Mouse (Mus musculus) kidney, adult 2 months (tissue): Measurements from ENCODE around the gene Apopt1. TPM values are rescaled to one million over a fixed set of nuclear protein-coding genes. Genes with fewer than 3 reads are reported as not detected.

Source experiments
- DNase-seq: peaks from one replicate; pipeline ENCODE4 v3.0.0; 2021
- H3K27ac ChIP-seq: fragments of 200-500 bp; 2 replicates; pipeline ENCODE4 v1.5.1; 2012; ENCODE audit warnings: low read depth, low read length, control low read depth, inconsistent platforms; ENCODE audit not compliant: insufficient read depth
- H3K27me3 ChIP-seq: fragments of 200-500 bp; replicated peaks from 2 replicates; pipeline ENCODE4 v1.6.1; 2012; ENCODE audit warnings: mild to moderate bottlenecking, moderate library complexity, low read length, inconsistent platforms; ENCODE audit not compliant: control insufficient read depth, insufficient read depth
- H3K36me3 ChIP-seq: fragments of 200-500 bp; 2 replicates; pipeline ENCODE4 v1.6.1; 2012; ENCODE audit warnings: mild to moderate bottlenecking, moderate library complexity, low read length, inconsistent platforms; ENCODE audit not compliant: control insufficient read depth, insufficient read depth
- H3K4me1 ChIP-seq: fragments of 200-500 bp; 2 replicates; pipeline ENCODE4 v1.6.1; 2011; ENCODE audit warnings: low read length; ENCODE audit not compliant: control insufficient read depth, insufficient read depth
- H3K4me3 ChIP-seq: fragments of 200-500 bp; 2 replicates; pipeline ENCODE4 v1.5.1; 2011; ENCODE audit warnings: mild to moderate bottlenecking, low read depth, low read length, control low read depth; ENCODE audit not compliant: insufficient read depth
- CTCF ChIP-seq: fragments of 200-500 bp; conservative IDR thresholded peaks from 2 replicates; pipeline ENCODE4 v1.5.1; 2011; ENCODE audit warnings: low read depth, mild to moderate bottlenecking, control low read depth, low read length, moderate library complexity, mixed read lengths; ENCODE audit not compliant: insufficient read depth, insufficient read length
- POLR2A ChIP-seq: fragments of 200-500 bp; IDR thresholded peaks from one replicate; pipeline ENCODE4 v1.6.1; 2011; ENCODE audit warnings: low read depth, low read length, control low read depth
- WGBS: fragments of 180-500 bp; shearing (Covaris S2); methylation state at CpG from one replicate; pipeline ENCODE4 v1.1.7; 2018; 5-methylcytosine and 5-hydroxymethylcytosine counted together
- polyA plus RNA-seq: library from polyadenylated mRNA; depleted of rRNA; stranded (reverse); fragments of >200 nt; gene quantifications from 2 replicates; pipeline ENCODE4 v1.2.3, GENCODE M21; 2012

Gene Apopt1
- polyA plus RNA-seq, 1 experiment: 68.4 TPM

- no peak for DNase-seq
- Histone ChIP-seq H3K4me1 (peaks cover 19% of the 10 kb centered on the region), H3K27ac (no peak overlapping the region), H3K4me3 (no peak overlapping the region), H3K36me3 (no peaks in the 10 kb centered on the region), H3K27me3 (no peaks in the 10 kb centered on the region)
- 93% methylated on average over 2 of the region's 2 CpGs for WGBS
- no peak for TF ChIP-seq CTCF
- TF ChIP-seq POLR2A: no peak
Measured at GRCm38 (mm10) chr12:111674850-111675486, 38.1 kb upstream of the Apopt1 start.

GRCm38 (mm10) chr12:111675797-111676580 is 37.1 kb upstream of the Apopt1 start:
- peaks cover 19% of the 10 kb centered on the region for H3K4me1 ChIP-seq
- DNase-seq: no peak
- no peak overlapping the region for H3K4me3 ChIP-seq
- no peaks in the 10 kb centered on the region for H3K27me3 ChIP-seq
- no peak for TF ChIP-seq CTCF
- no peak for TF ChIP-seq POLR2A
- 82% methylated on average over 6 of the region's 6 CpGs for WGBS
- H3K27ac ChIP-seq: no peak overlapping the region
- no peaks in the 10 kb centered on the region for H3K36me3 ChIP-seq

GRCm38 (mm10) chr12:111677421-111677820 is 35.6 kb upstream of the Apopt1 start:
- Histone ChIP-seq H3K27ac (peak overlapping the region; percentile 96), H3K4me1 (peaks cover 19% of the 10 kb centered on the region), H3K27me3 (no peaks in the 10 kb centered on the region), H3K36me3 (no peaks in the 10 kb centered on the region), H3K4me3 (peak overlapping the region; percentile 74)
- peak; percentile 62 for DNase-seq
- no peak for TF ChIP-seq POLR2A
- no peak for TF ChIP-seq CTCF
- 5% methylated on average over 5 of the region's 5 CpGs for WGBS

- H3K36me3 ChIP-seq: no peaks in the 10 kb centered on the region
- H3K4me1 ChIP-seq: peaks cover 14% of the 10 kb centered on the region
- peak; percentile 38 for TF ChIP-seq POLR2A
- no peak for TF ChIP-seq CTCF
- H3K4me3 ChIP-seq: peak within 1 kb of the TSS; percentile 74
- H3K27me3 ChIP-seq: no peaks in the 10 kb centered on the region
- under 1% methylated on average over 51 of the region's 51 CpGs for WGBS
- H3K27ac ChIP-seq: peak within 1 kb of the TSS; percentile 96
- peak; percentile 94 for DNase-seq
Measured at GRCm38 (mm10) chr12:111677882-111678669, 35.0 kb upstream of the Apopt1 start, which contains the start of gene Trmt61a. TSS of gene Trmt61a (plus strand) at chr12:111678105.

GRCm38 (mm10) chr12:111678670-111678933 is 34.5 kb upstream of the Apopt1 start:
- Histone ChIP-seq H3K4me3 (peak overlapping the region; percentile 74), H3K4me1 (peaks cover 14% of the 10 kb centered on the region), H3K27me3 (no peaks in the 10 kb centered on the region), H3K36me3 (no peaks in the 10 kb centered on the region), H3K27ac (no peak overlapping the region)
- no peak for TF ChIP-seq POLR2A
- no peak for TF ChIP-seq CTCF
- DNase-seq: no peak
- WGBS: 5% methylated on average over 13 of the region's 13 CpGs

- Histone ChIP-seq H3K27me3 (no peaks in the 10 kb centered on the region), H3K4me3 (no peak overlapping the region), H3K27ac (no peak overlapping the region), H3K4me1 (peaks cover 14% of the 10 kb centered on the region), H3K36me3 (no peaks in the 10 kb centered on the region)
- WGBS: 50% methylated on average over 7 of the region's 7 CpGs
- DNase-seq: no peak
- TF ChIP-seq POLR2A: no peak
Measured at GRCm38 (mm10) chr12:111678997-111679396, 34.1 kb upstream of the Apopt1 start.

GRCm38 (mm10) chr12:111680661-111681060 is 32.4 kb upstream of the Apopt1 start:
- Histone ChIP-seq H3K27ac (no peak overlapping the region), H3K27me3 (no peaks in the 10 kb centered on the region), H3K36me3 (no peaks in the 10 kb centered on the region), H3K4me1 (peaks cover 14% of the 10 kb centered on the region), H3K4me3 (no peak overlapping the region)
- DNase-seq: no peak
- 93% methylated on average over 13 of the region's 13 CpGs for WGBS
- no peak for TF ChIP-seq POLR2A
